Mouse (Mus musculus) hindbrain, embryonic 10.5 days (tissue): ENCODE measurements around the gene Parg. TPM values are rescaled to one million over a fixed set of nuclear protein-coding genes. Genes with fewer than 3 reads are reported as not detected.

Source experiments
- DNase-seq: peaks from one replicate; pipeline ENCODE4 v3.0.0-alpha.2; 2017; ENCODE audit warnings: low spot score
- H3K27ac ChIP-seq: fragments of 300-500 bp; sonication (generic); 2 replicates; pipeline ENCODE4 v1.5.1; 2016; ENCODE audit warnings: mild to moderate bottlenecking, moderate library complexity
- H3K27me3 ChIP-seq: fragments of 300-500 bp; sonication (generic); 2 replicates; pipeline ENCODE4 v1.6.1; 2016; ENCODE audit warnings: mild to moderate bottlenecking; ENCODE audit not compliant: poor library complexity, insufficient read depth, severe bottlenecking
- H3K36me3 ChIP-seq: fragments of 300-500 bp; sonication (generic); 2 replicates; pipeline ENCODE4 v1.6.1; 2016; ENCODE audit warnings: mild to moderate bottlenecking, moderate library complexity
- H3K4me1 ChIP-seq: fragments of 300-500 bp; sonication (generic); replicated peaks from 2 replicates; pipeline ENCODE4 v1.6.1; 2016; ENCODE audit warnings: mild to moderate bottlenecking
- H3K4me3 ChIP-seq: fragments of 300-500 bp; sonication (generic); 2 replicates; pipeline ENCODE4 v1.5.1; 2016; ENCODE audit warnings: mild to moderate bottlenecking, moderate library complexity
- H3K9me3 ChIP-seq: fragments of 300-500 bp; sonication (generic); 2 replicates; pipeline ENCODE4 v1.6.1; 2016; ENCODE audit warnings: mild to moderate bottlenecking, moderate library complexity
- WGBS: fragments of 180-500 bp; shearing (Covaris S2); methylation state at CpG from one replicate; pipeline ENCODE4 v1.1.7; 2016; 5-methylcytosine and 5-hydroxymethylcytosine counted together
- polyA plus RNA-seq: library from polyadenylated mRNA; unstranded; fragments of >200 nt; fragmentation: Nextera tagmentation; extraction: Ambion mirVana; gene quantifications from 2 replicates; pipeline ENCODE4 v1.2.1, GENCODE M21; 2016

Gene Parg
- polyA plus RNA-seq, 1 experiment from 2014 or later: 40.6 TPM

DNA sequence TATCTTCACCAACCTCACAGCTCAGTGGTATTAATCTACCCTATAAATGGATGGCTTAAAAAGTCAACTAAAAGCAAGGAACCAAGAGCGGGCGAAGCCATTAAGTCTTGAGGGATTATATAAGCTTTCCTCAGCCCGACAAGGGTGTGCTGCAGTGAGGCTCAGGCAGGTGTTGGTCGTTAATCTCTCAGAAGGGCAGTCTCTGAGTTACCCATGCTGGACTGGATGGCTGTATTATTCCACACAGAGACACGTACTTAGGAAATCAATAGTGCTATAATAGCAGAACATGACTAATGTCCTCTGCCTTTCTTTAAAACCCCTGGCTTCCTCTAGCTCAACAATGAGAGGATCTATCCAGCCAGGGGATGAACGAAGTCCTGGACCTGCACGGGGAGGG lies 100.7 kb downstream of the Parg start:
- peaks cover 29% of the 10 kb centered on the region for H3K36me3 ChIP-seq
- H3K4me3 ChIP-seq: no peak overlapping the region
- DNase-seq: no peak
- H3K27ac ChIP-seq: no peak overlapping the region
- 91% methylated on average over 7 of the region's 7 CpGs for WGBS
- no peaks in the 10 kb centered on the region for H3K27me3 ChIP-seq
- no peaks in the 10 kb centered on the region for H3K9me3 ChIP-seq
- H3K4me1 ChIP-seq: 0 out of 2 replicates have a peak, but pooled peaks cover 8% of the 10 kb centered on the region

GRCm38 (mm10) chr14:32304921-32305320 lies 103.2 kb downstream of the Parg start:
- Histone ChIP-seq H3K9me3 (no peaks in the 10 kb centered on the region), H3K4me3 (no peak overlapping the region), H3K4me1 (0 out of 2 replicates have a peak, but pooled peaks cover 8% of the 10 kb centered on the region), H3K27ac (no peak overlapping the region), H3K36me3 (0 out of 2 replicates have a peak, but pooled peaks cover 10% of the 10 kb centered on the region), H3K27me3 (no peaks in the 10 kb centered on the region)
- 88% methylated on average over 8 of the region's 8 CpGs for WGBS
- no peak for DNase-seq

- no peaks in the 10 kb centered on the region for H3K4me1 ChIP-seq
- H3K4me3 ChIP-seq: no peak overlapping the region
- no peak overlapping the region for H3K27ac ChIP-seq
- no peaks in the 10 kb centered on the region for H3K9me3 ChIP-seq
- WGBS: 39% methylated on average over 8 of the region's 8 CpGs
- peak; percentile 46 for DNase-seq
- no peaks in the 10 kb centered on the region for H3K36me3 ChIP-seq
- H3K27me3 ChIP-seq: no peaks in the 10 kb centered on the region
Measured at GRCm38 (mm10) chr14:32309876-32310275, 108.1 kb downstream of the Parg start.

DNA sequence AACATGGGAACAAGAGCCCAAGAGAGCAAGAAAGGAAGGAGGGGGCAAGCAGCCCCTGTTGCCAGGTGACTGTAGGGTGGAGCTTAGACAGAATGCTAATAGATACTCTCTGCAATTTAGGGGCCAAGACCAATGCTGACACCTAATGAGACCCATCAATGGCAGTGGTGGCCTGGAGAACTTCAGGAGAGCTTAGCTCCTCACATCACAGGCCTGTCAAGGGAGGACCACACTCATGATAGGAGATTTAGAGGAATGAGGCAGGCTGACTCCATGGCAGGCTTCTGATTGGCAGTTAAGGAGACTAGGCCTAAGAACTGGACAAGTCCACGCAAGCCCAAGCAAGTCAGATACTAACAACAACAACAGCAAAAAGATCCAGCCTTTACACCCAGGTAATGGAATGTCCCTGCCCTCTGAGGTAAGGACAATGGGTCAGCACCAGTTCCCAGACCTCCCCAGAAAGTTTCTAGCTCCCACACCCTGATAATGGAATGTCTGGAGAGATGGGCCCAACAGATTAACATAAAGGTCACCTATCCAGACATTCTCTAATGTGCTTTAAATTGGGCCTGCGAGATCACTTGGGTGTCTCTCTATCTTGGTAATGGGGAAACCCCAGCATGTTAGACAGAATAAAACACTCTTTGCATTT lies 109.8 kb downstream of the Parg start:
- Histone ChIP-seq H3K27me3 (no peaks in the 10 kb centered on the region), H3K9me3 (no peaks in the 10 kb centered on the region), H3K4me1 (no peaks in the 10 kb centered on the region), H3K36me3 (no peaks in the 10 kb centered on the region), H3K4me3 (no peak overlapping the region), H3K27ac (no peak overlapping the region)
- DNase-seq: no peak
- 93% methylated on average over 2 of the region's 2 CpGs for WGBS

DNA sequence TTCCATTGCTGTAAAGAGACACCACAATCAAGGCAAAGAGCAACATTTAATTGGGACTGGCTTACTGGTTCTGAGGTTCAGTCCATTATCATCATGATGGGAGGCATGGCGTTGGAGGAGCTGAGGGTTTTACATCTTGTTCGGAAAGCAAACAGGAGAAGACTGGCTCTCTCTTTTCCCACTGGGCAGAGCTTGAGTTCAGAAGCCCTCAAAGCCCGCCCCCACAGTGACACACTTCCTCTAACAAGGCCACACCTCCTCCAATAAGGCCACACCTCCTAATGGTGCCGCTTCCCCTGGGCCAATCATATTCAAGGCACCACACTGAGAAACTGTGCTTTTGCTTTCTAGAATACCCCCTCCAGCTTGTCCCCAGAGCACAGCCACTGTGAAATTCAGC lies 116.1 kb downstream of the Parg start:
- DNase-seq: peak; percentile 32
- Histone ChIP-seq H3K27ac (no peak overlapping the region), H3K36me3 (no peaks in the 10 kb centered on the region), H3K4me1 (peaks cover 20% of the 10 kb centered on the region), H3K9me3 (no peaks in the 10 kb centered on the region), H3K27me3 (no peaks in the 10 kb centered on the region), H3K4me3 (peak overlapping the region; percentile 27; the same call in 1 of the 2 replicates)
- 9% methylated on average over 4 of the region's 4 CpGs for WGBS

DNA sequence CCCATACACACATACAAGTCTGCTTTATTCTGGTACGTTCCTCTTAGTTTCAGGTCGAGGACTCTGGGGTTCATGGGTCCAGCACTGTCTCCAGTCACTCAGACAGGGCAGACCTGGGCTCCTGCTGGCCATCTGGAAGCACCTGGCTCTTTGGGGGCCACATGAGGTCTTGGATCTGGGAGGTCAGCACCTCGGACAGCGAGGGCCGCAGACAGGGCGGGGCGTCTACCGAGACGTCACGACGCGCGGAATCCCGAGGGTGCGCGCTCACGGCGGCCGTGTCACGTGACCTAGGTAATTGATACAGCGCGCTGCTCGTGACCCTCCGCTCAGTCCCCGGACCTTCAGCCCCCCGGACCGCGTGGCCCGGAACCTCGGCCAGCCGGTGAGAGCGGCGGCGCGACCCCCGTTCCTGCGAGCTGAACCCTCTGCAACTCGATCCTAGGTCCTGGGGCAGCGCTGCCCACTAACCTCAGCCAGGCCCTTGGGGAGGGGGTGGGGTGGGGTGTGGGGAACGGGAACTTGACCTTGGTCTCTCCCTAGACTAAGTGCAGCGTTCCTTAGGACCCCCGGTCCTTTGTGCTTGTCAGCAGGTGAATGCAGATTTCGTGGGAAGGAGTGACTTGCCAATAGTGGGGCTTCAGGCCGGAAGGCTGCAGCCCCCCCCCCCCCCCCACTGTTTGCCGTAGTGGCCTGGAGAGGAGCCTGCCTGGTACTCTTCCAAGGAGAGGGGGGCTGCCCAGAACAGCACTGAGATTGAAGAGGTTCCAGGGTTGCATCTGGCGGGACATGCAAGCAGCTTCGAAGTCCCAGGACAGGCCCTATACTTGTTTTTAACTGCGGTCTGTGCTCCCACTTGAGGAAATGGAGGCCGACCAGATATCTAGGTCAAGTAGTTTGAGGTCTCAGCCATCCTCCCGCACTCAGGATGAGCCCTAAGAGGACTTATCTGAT lies 120.3 kb downstream of the Parg start, which contains the start of gene Ogdhl:
Ogdhl (plus strand) TSS at position 288 of the 954 bp plus-strand sequence.
- no peaks in the 10 kb centered on the region for H3K9me3 ChIP-seq
- H3K4me1 ChIP-seq: peaks cover 25% of the 10 kb centered on the region
- peaks cover 4% of the 10 kb centered on the region; the same call in 1 of the 2 replicates for H3K36me3 ChIP-seq
- DNase-seq: peak; percentile 88
- peak within 1 kb of the TSS; percentile 92 for H3K27ac ChIP-seq
- peak within 1 kb of the TSS; percentile 75 for H3K4me3 ChIP-seq
- H3K27me3 ChIP-seq: no peaks in the 10 kb centered on the region
- WGBS: 4% methylated on average over 50 of the region's 50 CpGs

- Histone ChIP-seq H3K4me3 (no peak overlapping the region), H3K9me3 (no peaks in the 10 kb centered on the region), H3K27ac (no peak overlapping the region), H3K4me1 (peaks cover 19% of the 10 kb centered on the region), H3K36me3 (peaks cover 5% of the 10 kb centered on the region; the same call in 1 of the 2 replicates), H3K27me3 (no peaks in the 10 kb centered on the region)
- 90% methylated on average over 5 of the region's 5 CpGs for WGBS
- DNase-seq: no peak
Measured at GRCm38 (mm10) chr14:32323221-32323620, 121.5 kb downstream of the Parg start.

GRCm38 (mm10) chr14:32327366-32327765 lies 125.6 kb downstream of the Parg start:
- no peaks in the 10 kb centered on the region for H3K27me3 ChIP-seq
- DNase-seq: no peak
- no peaks in the 10 kb centered on the region for H3K9me3 ChIP-seq
- H3K4me3 ChIP-seq: no peak overlapping the region
- 84% methylated on average over 9 of the region's 9 CpGs for WGBS
- H3K27ac ChIP-seq: no peak overlapping the region
- peaks cover 10% of the 10 kb centered on the region for H3K36me3 ChIP-seq
- H3K4me1 ChIP-seq: peaks cover 14% of the 10 kb centered on the region

GRCm38 (mm10) chr14:32332515-32333445 lies 131.0 kb downstream of the Parg start:
- Histone ChIP-seq H3K9me3 (no peaks in the 10 kb centered on the region), H3K27me3 (no peaks in the 10 kb centered on the region), H3K36me3 (peaks cover 51% of the 10 kb centered on the region), H3K4me1 (0 out of 2 replicates have a peak, but pooled peaks cover 5% of the 10 kb centered on the region), H3K4me3 (no peak overlapping the region), H3K27ac (no peak overlapping the region)
- 90% methylated on average over 20 of the region's 20 CpGs for WGBS
- DNase-seq: no peak

DNA sequence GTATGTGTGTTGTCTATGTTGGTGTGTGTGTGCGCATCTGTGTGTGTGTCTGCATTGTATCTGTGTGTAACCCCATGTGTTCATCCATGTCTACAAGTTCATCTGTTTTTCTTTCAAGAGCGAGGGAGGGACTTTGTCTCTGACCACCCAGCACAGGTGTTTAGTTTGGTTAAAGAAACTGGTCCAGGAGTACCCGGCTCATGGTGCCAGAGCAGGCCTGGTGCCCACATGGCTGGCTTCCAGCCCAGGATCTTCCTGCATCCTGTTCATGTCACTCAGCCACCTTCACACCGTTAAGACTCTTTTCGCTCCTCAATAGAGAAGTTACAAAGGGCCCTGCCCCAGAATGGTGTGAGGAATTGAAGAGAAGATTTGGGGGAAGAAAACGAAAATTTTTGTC lies 134.3 kb downstream of the Parg start:
- Histone ChIP-seq H3K9me3 (no peaks in the 10 kb centered on the region), H3K27me3 (no peaks in the 10 kb centered on the region), H3K4me1 (no peaks in the 10 kb centered on the region), H3K4me3 (no peak overlapping the region), H3K36me3 (peaks cover 84% of the 10 kb centered on the region), H3K27ac (no peak overlapping the region)
- DNase-seq: no peak
- WGBS: 86% methylated on average over 6 of the region's 6 CpGs

- DNase-seq: no peak
- H3K9me3 ChIP-seq: no peaks in the 10 kb centered on the region
- peaks cover 89% of the 10 kb centered on the region for H3K36me3 ChIP-seq
- no peak overlapping the region for H3K27ac ChIP-seq
- WGBS: 88% methylated on average over 11 of the region's 11 CpGs
- H3K4me3 ChIP-seq: no peak overlapping the region
- H3K4me1 ChIP-seq: no peaks in the 10 kb centered on the region
- no peaks in the 10 kb centered on the region for H3K27me3 ChIP-seq
Measured at GRCm38 (mm10) chr14:32336547-32336946, 134.8 kb downstream of the Parg start.

DNA sequence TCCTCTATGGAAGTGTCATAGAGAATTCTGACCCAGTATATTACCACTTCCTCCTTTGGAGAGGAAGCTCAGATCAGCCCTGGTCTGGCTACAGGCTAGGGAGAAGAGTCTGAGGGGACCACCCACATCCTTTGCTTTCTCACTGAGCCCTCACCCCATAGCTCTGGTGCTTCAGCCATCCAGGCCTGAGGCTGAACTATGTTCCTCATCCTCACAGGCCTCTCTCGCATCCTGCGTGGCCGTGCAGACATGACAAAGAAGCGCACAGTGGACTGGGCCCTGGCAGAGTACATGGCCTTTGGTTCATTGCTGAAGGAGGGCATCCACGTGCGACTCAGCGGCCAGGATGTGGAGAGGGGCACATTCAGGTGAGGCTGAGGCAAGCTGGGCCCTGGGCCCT lies 140.1 kb downstream of the Parg start:
- H3K27me3 ChIP-seq: no peaks in the 10 kb centered on the region
- no peak overlapping the region for H3K27ac ChIP-seq
- DNase-seq: no peak
- 93% methylated on average over 7 of the region's 7 CpGs for WGBS
- no peak overlapping the region for H3K4me3 ChIP-seq
- H3K4me1 ChIP-seq: no peaks in the 10 kb centered on the region
- H3K36me3 ChIP-seq: peaks cover 97% of the 10 kb centered on the region
- no peaks in the 10 kb centered on the region for H3K9me3 ChIP-seq
